Mouse (Mus musculus) lung, postnatal 14 days (tissue): Measurements from ENCODE around the gene Opcml.

Experiments used
- DNase-seq: peaks from one replicate; pipeline ENCODE4 v3.0.0; 2021

The Opcml gene

DNA sequence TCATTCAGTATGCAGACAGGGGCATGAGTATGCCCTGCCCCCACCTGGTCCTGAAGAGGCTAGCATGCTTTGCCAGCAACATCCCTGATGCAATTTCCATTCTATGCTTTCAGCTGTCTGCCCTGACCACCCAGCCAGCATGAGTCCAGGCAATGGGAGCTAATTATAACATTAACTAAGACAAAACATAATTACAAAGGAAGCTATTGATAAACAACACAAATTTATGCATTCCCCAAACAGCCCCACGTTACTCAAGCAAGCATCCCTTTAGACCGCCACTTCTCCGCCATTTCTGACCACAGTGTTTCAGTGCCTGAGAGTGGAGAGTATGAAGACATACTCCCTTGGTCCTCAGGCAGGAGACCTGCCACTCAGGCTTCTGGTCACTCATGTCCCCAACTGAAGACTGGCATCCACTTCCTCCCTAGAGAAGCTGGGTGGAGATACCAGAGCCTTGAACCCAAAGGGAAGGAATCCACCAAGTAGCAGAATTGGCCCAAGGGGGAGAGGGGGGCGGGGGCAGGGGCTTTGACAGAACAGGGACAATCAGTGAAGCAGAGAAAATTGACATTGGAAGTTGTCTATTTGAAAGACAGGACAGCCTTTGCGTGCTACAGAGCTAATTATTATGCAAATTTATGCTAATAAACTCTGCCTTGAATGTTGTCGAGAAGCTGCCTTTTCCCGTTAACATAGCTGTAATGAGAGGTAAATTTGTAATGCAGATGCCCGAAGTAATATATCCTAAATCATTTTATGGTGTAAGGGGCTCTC, 464.7 kb downstream of the Opcml start:
- no peak for DNase-seq

DNA sequence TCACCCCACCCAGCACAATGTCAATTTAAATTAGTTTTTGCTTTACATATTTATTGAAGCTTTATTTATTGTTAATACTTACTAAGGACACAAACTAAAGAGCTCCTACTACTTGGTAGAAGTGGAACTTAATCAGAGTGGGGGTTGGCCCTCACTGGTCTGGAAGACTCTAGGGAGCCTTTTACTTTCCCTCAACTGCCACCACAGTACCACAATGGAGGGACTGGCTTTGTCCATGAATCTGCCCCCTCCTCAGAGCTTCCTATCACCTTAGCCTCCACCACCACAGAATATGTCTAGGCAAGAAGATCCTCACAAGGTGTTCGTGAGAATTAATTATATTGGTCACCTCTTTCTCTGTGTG, 465.3 kb downstream of the Opcml start:
- no peak for DNase-seq

GRCm38 (mm10) chr9:28261078-28261753, 470.6 kb downstream of the Opcml start:
- peak; percentile 80 for DNase-seq

GRCm38 (mm10) chr9:28262021-28262420, 471.4 kb downstream of the Opcml start:
- no peak for DNase-seq

- no peak for DNase-seq
Measured at GRCm38 (mm10) chr9:28262896-28263295, 472.3 kb downstream of the Opcml start.

GRCm38 (mm10) chr9:28264761-28265160, 474.2 kb downstream of the Opcml start:
- DNase-seq, result no peak

DNA sequence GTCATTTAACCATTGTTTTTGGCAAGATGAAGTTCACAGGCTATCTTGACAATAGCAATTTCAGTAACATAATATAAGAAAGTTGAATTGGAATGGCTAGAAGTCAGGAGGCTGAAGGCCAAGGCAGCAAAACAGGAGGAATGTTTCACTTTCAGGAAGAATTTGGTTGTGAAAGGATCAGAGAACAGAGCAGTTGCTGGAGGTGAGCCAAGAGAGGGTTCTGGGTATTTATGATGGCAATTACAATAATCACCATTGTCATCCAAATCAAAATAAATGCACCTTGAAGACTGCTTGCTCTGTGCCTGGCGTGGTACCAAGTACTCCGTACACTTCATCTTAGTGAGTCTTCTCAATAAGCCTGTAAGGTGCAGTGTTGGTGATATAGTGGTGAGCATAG, 483.2 kb downstream of the Opcml start:
- DNase-seq, result peak; percentile 39

DNA sequence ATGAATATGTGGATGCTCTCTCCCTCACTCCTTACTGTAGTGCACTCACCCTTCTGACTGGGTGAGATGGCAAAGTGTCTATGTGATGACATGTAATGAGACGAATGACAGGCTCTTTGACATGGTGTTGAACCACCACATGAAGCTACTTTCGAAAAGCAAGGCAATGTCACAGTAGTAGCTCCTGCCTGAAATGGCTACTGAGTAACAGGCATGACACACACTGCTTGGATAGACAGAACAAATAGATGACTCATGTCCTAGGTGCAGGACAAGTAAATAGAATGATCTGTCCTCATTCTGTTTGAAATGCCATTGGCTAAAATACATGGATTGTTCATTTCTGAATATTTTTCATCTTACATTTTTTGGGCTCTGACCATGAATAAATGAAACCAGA, 488.0 kb downstream of the Opcml start:
- DNase-seq, result no peak

GRCm38 (mm10) chr9:28281025-28281424, 490.4 kb downstream of the Opcml start:
- no peak for DNase-seq

- DNase-seq, result no peak
Measured at GRCm38 (mm10) chr9:28281571-28281970, 491.0 kb downstream of the Opcml start.

DNA sequence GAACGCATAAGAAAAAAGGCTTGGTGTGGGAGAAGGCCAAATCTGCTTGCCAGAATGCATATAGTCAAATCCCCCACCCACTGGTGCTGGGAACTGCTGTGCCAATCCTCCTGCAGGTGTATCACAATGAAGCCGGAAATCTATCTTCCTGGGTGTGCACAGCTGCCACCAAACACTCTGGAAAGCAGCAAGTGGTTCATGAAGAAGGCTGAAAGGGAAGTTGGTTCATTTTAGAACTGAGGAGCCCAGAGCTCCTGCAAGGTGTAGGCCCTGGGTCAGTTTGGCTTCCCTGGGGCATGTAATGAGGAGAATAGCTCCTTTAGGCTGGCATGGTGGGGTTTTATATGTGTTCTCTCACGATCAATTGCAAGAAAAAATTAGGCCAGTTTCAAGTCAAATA, 494.4 kb downstream of the Opcml start:
- no peak for DNase-seq

DNA sequence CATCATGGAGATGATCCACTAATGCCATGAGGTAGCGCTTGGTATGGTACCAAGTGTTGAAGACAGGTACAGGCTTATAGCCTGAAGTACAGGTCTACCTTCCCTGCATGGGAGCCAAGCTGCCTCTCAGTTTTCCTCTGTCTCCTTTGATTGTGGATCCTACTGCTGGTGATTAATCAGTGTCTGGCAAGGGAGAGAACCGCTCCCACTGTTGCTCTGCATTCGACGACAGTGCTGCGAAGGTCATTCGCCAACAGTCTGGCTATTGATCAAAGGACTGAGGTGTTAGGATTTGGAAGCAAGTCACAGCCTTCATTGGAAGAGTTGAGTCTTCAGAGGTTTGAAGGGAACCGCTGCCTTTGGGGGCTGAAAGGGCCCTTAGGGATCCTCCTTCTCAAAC, 495.8 kb downstream of the Opcml start:
- DNase-seq, result no peak

DNA sequence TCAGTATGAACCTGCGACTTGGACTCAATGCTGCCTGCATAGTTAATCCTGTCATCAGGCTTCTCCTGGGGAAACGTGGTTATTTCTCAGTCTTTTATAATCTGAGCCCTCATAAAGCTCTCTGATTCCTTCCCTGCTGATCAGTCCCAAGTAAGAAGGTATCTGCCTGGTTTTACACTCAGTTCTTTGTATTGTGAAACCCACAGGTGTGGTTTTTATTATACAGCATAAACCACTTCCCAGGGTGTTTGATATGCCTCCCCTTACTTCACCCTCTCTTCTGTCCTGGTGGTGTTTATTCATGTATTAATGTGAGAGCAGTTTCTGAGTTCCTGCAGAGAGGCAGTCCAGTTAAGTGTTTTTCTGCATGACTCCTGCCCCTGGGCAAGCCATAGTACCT, 496.9 kb downstream of the Opcml start:
- no peak for DNase-seq

- DNase-seq, result no peak
Measured at GRCm38 (mm10) chr9:28289696-28290330, 499.2 kb downstream of the Opcml start.

DNA sequence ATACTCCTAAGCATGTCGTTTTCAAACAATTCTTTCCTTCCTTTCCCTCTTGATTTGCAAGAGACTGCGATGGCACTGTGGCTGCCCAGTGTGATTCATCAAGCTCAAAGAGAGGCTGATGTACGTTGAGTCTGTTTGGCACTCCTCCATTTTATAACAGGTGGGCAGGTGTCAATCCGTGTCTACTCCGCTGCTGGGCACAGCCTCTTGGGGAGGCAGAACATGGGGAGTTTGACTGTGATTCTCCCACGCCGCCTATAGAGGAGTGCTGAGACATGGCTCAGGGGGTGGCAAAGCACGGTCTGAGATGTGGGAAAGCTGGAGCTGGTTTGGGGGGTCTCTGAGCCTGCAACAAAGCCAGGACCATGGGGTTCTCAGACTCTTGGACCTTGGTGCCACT, 513.1 kb downstream of the Opcml start:
- no peak for DNase-seq

DNA sequence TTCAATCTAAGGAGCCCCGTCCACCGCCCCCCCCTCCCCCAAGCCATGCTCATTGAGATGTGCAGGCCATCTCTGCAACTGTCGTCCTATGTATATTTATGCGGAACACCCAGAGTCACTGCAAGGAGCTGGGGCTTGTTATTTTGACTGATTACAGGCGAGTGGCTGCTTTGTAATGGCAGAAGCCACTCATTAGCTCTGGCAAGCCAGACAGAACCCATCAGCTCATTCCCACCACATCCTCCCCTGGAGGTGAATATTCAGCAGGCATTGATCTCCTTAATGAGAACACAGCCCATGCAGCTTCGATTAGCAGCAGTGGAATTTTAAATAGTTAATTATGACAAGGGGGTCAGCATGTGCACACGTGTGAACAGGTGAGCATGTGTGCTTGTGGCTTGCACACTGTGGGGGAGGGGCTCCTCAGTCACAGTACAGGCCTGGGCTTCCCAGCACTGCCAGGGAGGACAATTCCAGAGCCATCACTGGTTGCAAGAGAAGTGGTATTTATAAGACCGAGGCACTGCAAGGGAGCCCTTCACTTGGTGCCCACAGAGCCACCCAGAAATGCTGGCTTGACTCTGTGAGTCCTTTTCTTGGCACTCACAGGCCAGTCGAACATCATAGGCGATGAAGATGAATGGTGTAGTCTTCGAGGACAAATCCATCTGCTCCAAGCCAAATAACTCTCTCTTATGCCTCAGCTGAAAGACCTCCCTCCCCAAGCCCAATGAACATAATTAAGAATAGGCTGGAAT, 516.0 kb downstream of the Opcml start:
- DNase-seq, result no peak

GRCm38 (mm10) chr9:28307122-28307430, 516.5 kb downstream of the Opcml start:
- DNase-seq, result no peak

- DNase-seq, result no peak
Measured at GRCm38 (mm10) chr9:28307481-28308050, 517.0 kb downstream of the Opcml start.

- DNase-seq, result no peak
Measured at GRCm38 (mm10) chr9:28317881-28318280, 527.3 kb downstream of the Opcml start.

DNA sequence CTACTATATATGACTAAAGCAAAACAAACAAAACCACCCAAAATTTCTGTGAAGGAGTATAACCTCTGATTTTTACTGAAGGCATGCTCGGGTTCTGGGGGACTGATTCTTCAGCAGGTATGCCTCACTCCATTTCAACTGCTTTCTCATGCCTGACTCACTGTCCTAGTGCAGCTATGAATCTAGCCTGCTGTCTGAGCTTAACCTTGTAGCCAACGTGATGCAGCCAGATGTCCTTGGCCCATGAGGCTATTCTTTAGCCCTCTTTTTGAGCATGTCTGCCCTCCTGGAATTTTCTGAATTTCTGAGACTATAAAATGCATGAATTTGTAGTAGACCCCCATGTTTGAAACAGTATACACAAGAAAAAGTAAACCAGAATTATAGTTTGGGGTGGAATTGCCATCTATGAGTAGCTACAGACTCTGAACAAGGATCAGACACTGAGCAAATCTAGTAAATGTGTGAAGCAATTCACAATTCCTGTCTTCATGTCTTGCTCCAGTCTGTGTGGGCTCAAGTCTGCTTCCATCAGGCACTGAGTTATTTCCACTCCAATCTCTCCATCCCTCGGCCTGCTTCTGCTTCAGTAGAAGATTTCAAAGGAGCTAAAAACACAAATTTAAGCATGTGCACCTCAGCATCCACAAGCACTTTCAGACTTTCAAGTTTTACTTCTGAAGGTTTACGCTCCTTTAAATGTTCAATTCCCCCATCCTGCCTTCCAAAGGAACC, 528.6 kb downstream of the Opcml start:
- no peak for DNase-seq

- DNase-seq, result no peak
Measured at GRCm38 (mm10) chr9:28319802-28320201, 529.2 kb downstream of the Opcml start.

- no peak for DNase-seq
Measured at GRCm38 (mm10) chr9:28327985-28328384, 537.4 kb downstream of the Opcml start.

- DNase-seq, result no peak
Measured at GRCm38 (mm10) chr9:28328434-28328833, 537.9 kb downstream of the Opcml start.
